Mouse (Mus musculus): ENCODE results near the gene Mapk6.
A peak's percentile ranks its signal among the peaks of the same experiment; 100 is the strongest.
"Not testable (repeated sequence)": the region's sequence is repeated elsewhere in the genome, so short reads cannot be mapped to it uniquely, and the experiment has no call there.

Mapk6 gene

GRCm38 (mm10) chr9:75409852-75410378 lies at the start of gene Mapk6:
Gene Mapk6 (minus strand): TSS chr9:75410005.
- DNase-seq (ENCODE audit: low spot score in 2 of 2), result peak; percentile 96 to 98

DNA sequence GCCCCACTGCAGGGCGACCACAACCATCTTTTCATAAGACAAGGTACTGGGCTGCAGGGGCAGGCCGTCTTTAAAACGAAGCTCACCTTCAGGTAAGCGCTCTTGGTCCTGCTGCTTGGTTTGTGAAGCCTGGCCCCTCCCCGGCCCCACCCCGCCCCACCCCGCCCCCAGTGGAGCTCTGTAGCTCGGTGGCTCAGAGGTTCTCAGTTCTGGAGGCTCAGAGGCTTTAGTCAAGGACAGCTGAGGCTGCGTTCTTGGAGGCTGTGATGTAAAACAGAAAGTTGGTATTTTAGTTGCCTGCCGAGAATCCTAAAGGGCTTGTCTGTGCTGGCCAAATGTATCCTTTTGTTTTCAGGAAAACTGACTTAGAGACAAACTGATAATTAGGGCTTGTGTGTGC lies 45.9 kb upstream of the Mapk6 start:
- DNase-seq (ENCODE audit: low spot score in 2 of 2), result no peak

GRCm38 (mm10) chr9:75453994-75454393 lies 44.2 kb upstream of the Mapk6 start:
- DNase-seq (ENCODE audit: low spot score in 2 of 2), result no peak

DNA sequence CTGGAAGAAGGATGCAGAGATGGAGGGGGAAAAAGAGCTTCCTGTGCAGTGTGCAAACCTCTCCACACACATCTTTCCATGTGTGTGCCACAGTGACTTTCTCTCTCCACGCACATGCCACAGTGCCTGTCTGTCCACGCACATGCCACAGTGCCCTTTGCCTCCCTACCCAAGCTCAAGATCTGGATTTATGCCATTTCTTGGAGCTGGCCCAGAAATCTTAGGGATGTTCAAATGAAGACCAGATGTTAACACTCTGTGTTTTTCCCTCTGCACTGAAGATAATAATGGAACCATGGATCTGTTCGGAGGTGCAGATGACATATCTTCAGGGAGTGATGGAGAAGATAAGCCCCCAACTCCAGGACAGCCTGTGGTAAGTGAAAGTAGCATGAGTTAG lies 38.2 kb upstream of the Mapk6 start:
- no peak for DNase-seq (ENCODE audit: low spot score in 2 of 2)

DNA sequence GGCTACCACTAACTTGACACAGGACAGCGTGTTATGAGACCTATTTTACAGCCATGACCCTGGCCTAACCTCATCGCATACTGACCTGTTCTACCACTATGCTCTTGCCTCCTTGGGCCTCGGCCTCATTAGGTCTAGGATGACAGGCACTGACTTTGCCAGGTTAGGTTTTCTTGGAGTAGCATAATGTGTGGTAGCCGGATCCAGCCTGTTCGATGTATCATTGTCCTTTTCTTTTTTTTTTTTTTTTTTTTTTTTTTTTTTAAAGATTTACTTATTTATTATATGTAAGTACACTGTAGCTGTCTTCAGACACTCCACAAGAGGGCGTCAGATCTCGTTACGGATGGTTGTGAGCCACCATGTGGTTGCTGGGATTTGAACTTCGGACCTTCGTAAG lies 36.8 kb upstream of the Mapk6 start:
- DNase-seq (ENCODE audit: low spot score in 2 of 2), result not testable (repeated sequence)

DNA sequence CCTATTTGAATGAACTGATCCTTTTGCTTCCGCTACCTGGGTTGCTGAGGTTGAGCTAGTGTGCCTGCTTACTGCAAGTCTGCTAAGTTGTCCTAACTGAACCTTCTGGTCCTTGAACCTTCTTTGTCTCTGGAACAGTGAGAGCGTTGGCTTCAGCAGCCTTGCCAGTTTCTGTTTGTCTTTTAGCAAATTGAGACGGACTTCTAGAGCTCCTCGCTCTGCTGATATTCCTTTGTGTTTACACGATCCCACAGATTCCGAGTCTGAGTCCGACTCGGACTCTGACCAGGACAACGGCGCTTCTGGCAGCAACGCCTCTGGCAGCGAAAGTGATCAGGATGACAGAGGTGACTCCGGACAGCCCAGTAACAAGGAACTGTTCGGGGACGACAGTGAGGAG lies 35.2 kb upstream of the Mapk6 start:
- no peak for DNase-seq (ENCODE audit: low spot score in 2 of 2)

DNA sequence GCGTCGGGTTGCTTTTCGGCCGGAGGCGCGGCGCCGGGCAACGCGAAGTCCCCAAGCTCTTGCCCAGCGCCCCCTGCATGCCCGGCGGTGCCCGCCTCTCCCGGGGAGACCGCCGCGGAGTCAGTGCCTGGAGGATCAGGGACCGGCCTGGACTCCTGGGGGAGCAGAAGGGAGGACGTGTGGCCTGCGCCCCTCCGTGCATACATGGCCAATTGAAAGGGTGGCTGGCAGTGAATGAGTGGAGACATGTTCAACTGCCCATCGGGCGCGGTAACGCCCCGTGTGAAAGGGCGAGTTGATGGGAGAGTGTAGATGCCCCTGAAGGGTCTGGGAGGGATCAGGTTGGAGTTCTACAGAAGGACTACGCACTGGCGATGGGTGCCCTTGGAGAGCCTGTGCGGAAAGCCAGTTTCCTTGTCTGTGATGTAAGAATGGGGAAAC lies 31.9 kb upstream of the Mapk6 start:
- peak in 1 of 2 experiments; percentile 51 for DNase-seq (ENCODE audit: low spot score in 2 of 2)

GRCm38 (mm10) chr9:75440796-75441666 lies 31.2 kb upstream of the Mapk6 start, which contains the start of gene Leo1:
Gene Leo1 (plus strand): TSS chr9:75441524.
- DNase-seq (ENCODE audit: low spot score in 2 of 2), result peak; percentile 74 to 82

DNA sequence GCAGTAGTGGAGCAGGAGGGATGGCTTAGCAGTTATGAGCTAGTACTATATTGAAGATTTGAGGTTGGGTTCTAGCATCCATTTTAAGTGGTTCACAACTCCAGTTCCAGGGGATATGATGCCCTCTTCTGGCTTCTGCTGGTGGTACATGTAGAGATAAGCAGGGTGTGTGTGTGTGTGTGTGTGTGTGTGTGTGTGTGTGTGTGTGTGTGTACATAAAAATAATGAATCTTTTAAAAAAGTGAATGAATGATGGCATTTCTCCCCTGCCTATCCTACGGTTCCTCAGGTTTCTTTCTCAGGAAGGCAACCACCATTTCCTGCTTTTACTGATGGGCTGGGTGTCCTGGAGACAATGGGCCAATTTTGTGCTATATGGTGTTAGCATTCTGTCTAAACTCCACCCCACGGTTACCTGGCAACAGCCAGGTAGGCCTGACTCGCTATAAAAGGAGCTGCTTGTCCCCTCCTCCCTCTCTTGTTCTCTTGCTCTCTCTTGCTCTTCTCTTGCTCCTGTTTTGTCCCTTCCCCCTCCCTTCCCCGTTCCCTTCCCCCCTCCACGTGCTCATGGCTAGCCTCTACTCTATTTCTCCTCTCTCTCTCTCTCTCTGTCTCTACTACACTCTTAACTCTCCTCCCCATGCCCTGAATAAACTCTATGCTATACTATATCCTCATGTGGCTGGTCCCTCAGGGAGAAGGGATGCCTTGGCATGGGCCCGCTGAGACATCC lies 28.0 kb upstream of the Mapk6 start:
- DNase-seq (ENCODE audit: low spot score in 2 of 2), result no peak

GRCm38 (mm10) chr9:75435918-75436317 lies 26.1 kb upstream of the Mapk6 start:
- peak in 1 of 2 experiments; percentile 55 for DNase-seq (ENCODE audit: low spot score in 2 of 2)

DNA sequence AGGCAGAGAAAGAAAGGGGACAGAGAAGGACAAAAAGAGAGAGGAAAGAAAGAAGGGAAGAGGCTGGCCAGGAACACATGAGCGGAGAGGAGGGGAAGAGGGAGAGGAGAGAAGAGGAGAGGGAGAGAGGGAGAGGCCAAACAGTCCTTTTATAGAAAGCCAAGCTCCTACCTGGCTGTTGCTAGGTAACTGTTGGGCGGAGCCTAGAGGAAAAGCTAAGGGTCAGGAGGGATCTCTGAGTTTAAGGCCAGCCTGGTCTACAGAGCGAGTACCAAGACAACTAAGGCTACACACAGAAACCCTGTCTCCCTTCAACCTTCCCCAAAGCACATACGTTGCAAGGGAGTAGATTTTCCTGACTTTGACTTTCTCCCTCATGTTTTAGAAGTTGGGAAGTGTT lies 25.5 kb upstream of the Mapk6 start:
- DNase-seq (ENCODE audit: low spot score in 2 of 2), result no peak

- DNase-seq (ENCODE audit: low spot score in 2 of 2), result no peak
Observed at GRCm38 (mm10) chr9:75434872-75435271, 25.1 kb upstream of the Mapk6 start.

DNA sequence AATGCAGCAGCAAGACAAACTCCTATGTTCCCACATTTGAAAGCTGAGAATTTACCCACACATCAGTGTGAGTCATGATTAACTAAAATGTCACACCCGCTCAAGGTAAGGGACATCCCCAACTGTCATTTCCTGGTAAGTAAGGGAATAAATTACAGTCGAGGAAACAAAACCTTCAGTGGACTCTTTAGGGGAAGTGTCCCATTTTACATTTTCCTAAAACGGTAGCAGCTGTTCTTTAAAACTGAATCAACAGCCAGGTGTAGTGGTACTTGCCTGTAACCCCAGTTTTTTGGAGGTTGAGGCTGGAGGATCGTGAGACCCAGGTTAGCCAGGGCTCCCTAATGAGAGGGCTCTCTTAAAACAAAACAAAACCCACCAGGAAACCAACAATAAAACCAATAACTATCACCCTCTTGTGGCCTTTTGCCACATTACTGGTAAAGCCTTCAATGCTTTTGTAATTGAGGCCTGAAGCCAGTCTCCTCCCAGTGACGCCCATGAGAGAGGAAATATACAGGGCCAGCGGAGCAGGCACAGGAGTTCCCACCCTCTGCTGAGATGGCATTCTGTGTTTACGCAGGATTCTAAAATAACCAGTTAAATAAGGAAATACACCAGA lies 24.5 kb upstream of the Mapk6 start:
- DNase-seq (ENCODE audit: low spot score in 2 of 2), result peak in 1 of 2 experiments; percentile 41

GRCm38 (mm10) chr9:75432694-75433093 lies 22.9 kb upstream of the Mapk6 start:
- DNase-seq (ENCODE audit: low spot score in 2 of 2), result no peak

DNA sequence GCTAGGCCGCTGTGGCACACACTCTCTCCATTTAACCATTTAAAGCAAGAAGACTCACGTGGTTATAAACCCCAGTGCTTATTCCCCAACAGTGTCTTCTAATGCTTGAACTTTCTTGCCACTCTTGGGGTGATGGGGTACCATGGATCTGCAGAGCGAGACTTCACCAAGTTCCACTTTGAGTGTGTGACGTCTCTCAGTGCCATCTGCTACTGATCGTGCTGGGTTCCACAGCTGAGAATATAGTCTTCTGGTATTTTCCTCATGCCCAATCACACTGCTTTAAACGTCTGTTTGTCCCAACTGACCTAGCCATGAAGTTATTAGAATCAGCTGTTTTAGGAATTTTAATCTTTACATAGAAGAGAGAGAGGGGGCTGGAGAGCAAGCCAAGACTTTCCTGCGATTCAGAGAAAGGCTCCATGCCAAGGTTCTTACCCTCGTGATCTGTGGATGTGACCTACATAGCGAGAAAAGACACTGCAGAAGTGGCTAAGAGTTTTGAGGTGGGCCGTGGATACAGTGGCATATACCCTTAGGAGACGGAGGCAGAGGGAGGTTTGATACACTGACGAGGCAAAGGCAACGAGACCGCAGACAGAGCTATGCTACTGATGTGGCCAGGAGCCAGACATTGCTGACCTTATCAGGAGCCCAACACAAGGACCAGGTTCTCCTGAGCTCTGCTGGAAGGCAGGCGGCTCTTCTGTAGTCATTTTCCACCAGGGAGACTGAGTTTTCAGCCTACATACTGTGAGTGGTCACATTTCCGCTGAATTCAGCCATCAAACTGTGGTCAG lies 21.2 kb upstream of the Mapk6 start:
- no peak for DNase-seq (ENCODE audit: low spot score in 2 of 2)

GRCm38 (mm10) chr9:75429657-75430056 lies 19.9 kb upstream of the Mapk6 start:
- DNase-seq (ENCODE audit: low spot score in 2 of 2), result no peak

GRCm38 (mm10) chr9:75429040-75429439 lies 19.2 kb upstream of the Mapk6 start:
- DNase-seq (ENCODE audit: low spot score in 2 of 2), result no peak

DNA sequence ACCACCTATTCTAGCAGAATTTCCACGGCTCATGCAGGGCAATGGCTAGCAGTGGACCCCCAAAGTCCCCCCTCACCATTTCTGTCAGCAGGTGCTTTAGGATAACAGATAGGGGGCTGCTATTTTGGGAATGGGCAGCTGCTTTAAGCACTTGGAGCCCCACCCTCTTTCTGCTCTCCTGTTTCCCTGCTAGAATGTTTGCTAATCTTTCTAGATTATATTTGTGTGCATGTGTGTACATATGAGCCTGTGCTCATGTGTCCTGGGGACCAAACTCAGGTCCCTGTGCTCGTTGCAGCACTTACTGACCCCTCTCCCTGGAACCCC lies 18.4 kb upstream of the Mapk6 start:
- no peak for DNase-seq (ENCODE audit: low spot score in 2 of 2)

GRCm38 (mm10) chr9:75427366-75428273 lies 17.8 kb upstream of the Mapk6 start:
- DNase-seq (ENCODE audit: low spot score in 2 of 2), result no peak

DNA sequence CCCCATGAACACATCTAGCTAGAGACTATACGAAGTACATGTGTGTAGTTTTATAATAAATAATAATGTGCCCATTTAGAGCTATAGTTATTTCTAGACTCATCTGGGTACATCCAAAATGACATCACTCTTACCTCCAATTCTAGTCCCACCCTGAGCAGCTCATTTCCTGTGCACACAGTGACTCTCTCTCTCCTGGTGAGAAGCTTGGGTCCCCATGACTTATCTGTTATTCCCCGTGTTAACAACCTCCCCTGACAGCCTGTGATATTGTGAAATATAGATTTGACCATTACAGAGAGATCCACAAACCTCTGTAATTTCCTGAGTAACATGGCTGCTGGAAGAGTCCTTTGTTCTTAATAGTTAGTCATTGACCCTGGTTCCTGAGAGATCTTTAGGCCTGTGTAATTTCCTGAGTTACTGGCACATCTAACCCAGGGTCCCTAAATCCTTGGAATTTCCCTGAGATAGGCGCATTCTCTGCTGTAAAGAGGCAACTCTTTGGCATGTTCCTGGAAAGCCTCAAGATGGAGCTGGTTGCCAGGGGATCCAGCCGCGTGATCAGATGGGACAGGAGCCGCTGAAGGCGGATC lies 16.1 kb upstream of the Mapk6 start:
- DNase-seq (ENCODE audit: low spot score in 2 of 2), result no peak
